Mouse (Mus musculus): Measurements from ENCODE around the gene Kiss1r. TPM values are rescaled to one million over a fixed set of nuclear protein-coding genes. Genes with fewer than 3 reads are reported as not detected.

Gene Kiss1r
- polyA plus RNA-seq, 1 experiment from 2014 or later, result 1.0 TPM

DNA sequence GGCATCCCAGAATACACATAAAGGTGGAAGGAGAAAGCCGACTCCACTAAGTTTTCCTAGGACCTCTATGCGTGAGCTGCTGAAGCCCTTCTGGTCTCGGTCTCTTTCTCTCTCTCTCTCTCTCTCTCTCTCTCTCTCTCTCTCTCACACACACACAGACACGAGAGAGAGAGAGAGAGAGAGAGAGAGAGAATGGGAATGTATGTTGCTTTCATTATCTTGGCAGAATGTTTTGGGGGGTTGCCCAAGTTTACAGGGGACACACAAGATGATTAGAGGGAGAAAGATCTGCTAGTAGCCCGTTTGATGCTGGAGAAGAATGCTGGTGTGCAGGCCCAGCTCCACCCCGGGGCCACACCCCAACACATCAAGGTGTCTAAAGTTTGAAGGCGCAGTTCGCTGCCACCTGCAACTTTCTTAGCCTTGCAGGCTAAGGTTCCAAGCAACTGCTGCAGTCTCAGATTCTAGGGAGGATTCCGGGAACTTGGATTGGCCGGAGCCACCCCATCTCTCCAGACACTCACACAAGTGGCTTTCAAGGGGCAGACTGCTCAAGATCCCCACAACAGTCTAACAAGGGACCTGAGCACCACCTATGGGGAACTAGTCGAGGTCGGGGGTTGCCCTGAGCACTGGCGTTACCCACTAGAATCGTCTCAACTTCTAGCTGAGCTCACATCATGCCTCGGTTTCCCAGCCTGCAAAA lies 9.2 kb downstream of the Kiss1r start:
- H3K4me1 ChIP-seq (replicated peaks; ENCODE audit: control insufficient read depth, insufficient read depth, low read length), result peaks cover 7% of the 10 kb centered on the region
- no peaks in the 10 kb centered on the region for H3K36me3 ChIP-seq (ENCODE audit: control insufficient read depth, insufficient read depth, low read length)
- peak overlapping the region; percentile 83 for H3K4me2 ChIP-seq (ENCODE audit: low read depth, low read length, severe bottlenecking)
- H3K4me3 ChIP-seq (ENCODE audit: low read depth, low read length), result peak overlapping the region; percentile 86
- H3K27ac ChIP-seq (ENCODE audit: low read depth, low read length), result 0 out of 2 replicates have a peak overlapping the region, but pooled peaks have one; percentile 25
- H3K9me3 ChIP-seq (ENCODE audit: control insufficient read depth, low read length), result no peaks in the 10 kb centered on the region
- ATAC-seq (replicated peaks; ENCODE audit: low FRiP score), result no peak
- H3K9ac ChIP-seq (ENCODE audit: low read length), result peak overlapping the region; percentile 83; the same call in 1 of the 2 replicates
- no peak for DNase-seq (ENCODE audit: low spot score)
- peaks cover 27% of the 10 kb centered on the region for H3K27me3 ChIP-seq (ENCODE audit: control insufficient read depth, insufficient read depth, low read length)
- 14% methylated on average over 14 of the region's 15 CpGs for WGBS

DNA sequence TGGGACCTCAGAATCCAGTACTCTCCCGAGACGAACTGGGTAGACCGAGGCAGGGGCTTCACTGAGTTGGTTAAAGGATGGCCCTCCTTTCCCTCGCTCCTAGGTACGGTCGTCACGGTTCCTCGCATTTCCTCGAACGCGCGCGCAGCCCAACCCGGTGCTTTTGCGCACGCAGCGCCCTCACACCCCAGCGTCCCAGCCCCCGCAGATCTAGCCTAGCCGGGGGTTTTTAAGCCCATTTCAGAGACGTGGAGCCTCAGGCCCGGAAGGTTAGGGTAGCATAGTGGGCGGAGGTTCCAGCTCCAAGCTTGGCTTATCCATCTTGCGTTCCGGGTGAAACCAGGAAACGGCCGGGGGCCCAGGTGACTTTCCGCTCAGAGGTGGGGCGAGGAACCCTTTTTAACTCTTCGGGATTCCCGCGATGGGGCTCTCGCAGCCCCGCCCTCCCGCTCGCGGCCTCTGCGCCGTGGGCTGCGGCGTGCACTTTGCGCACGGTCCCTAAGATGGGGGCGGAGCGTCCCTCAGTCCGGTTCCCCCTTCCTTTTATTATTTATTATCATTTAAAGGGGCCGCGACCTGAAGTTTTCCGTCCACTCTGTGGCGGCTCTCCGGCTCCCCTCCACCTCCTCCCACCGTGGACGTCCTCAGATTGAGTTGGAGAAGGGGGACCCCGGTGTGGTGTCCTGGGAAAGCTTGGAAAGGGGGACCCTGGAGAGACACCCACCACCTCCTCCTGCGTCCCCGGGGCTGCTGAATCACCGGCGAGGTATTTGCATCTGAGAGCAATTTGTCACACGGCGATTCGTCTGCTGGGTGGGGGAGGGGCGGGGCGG lies 9.9 kb downstream of the Kiss1r start, which contains the start of gene Arid3a:
TSS of gene Arid3a (plus strand) at position 553 of the 833 bp plus-strand sequence.
- H3K4me2 ChIP-seq (ENCODE audit: low read depth, low read length, severe bottlenecking), result peak within 1 kb of the TSS; percentile 83
- no peaks in the 10 kb centered on the region for H3K9me3 ChIP-seq (ENCODE audit: control insufficient read depth, low read length)
- H3K4me3 ChIP-seq (ENCODE audit: low read depth, low read length), result peak within 1 kb of the TSS; percentile 86
- peak within 1 kb of the TSS; percentile 72 for H3K27ac ChIP-seq (ENCODE audit: low read depth, low read length)
- under 1% methylated on average over 63 of the region's 63 CpGs for WGBS
- H3K27me3 ChIP-seq (ENCODE audit: control insufficient read depth, insufficient read depth, low read length), result peaks cover 19% of the 10 kb centered on the region
- peak; percentile 95 for DNase-seq (ENCODE audit: low spot score)
- H3K4me1 ChIP-seq (replicated peaks; ENCODE audit: control insufficient read depth, insufficient read depth, low read length), result peaks cover 6% of the 10 kb centered on the region
- H3K36me3 ChIP-seq (ENCODE audit: control insufficient read depth, insufficient read depth, low read length), result no peaks in the 10 kb centered on the region
- ATAC-seq (replicated peaks; ENCODE audit: low FRiP score), result peak; percentile 73
- peak within 1 kb of the TSS; percentile 83 for H3K9ac ChIP-seq (ENCODE audit: low read length)

DNA sequence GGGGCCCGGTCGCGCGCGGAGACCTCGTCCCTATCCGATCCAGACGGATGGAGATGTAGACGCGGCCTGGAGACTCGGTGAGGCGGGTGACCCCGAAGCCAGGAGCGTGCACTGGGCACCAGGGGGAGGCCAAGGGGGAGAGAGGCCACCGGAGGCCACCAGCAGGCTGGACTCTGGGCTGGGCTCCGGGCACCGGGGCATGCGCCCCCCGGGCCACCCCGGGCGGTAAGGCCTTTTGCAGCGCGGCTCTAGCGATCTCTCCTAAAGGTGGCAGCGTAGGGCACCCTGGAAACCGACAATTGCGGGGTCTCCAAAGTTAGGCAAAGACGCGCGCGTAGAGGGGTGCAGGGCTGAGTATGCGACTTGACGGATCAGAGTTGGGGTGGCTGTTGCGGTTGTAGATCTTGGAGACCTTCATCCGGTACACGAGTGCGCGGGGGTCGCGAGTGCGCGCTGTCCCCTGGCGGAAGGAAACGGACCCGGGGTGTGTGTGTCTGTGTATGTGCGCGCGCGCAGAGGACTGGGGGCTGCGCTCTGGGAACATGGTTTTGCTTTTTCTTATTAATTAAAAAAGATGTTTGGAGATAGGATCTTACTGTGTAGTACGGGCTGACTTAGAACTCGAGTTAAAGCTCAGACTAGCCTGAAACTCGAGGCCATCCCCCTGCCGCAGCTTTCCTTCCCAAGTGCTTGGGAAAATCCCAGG lies 10.7 kb downstream of the Kiss1r start:
- peak overlapping the region; percentile 72 for H3K27ac ChIP-seq (ENCODE audit: low read depth, low read length)
- H3K9ac ChIP-seq (ENCODE audit: low read length), result peak overlapping the region; percentile 83
- peak; percentile 87 for DNase-seq (ENCODE audit: low spot score)
- H3K27me3 ChIP-seq (ENCODE audit: control insufficient read depth, insufficient read depth, low read length), result peaks cover 11% of the 10 kb centered on the region
- H3K9me3 ChIP-seq (ENCODE audit: control insufficient read depth, low read length), result no peaks in the 10 kb centered on the region
- peak overlapping the region; percentile 86 for H3K4me3 ChIP-seq (ENCODE audit: low read depth, low read length)
- H3K4me2 ChIP-seq (ENCODE audit: low read depth, low read length, severe bottlenecking), result peak overlapping the region; percentile 83
- H3K36me3 ChIP-seq (ENCODE audit: control insufficient read depth, insufficient read depth, low read length), result no peaks in the 10 kb centered on the region
- 0% methylated on average over 53 of the region's 54 CpGs for WGBS
- peak; percentile 61 for ATAC-seq (replicated peaks; ENCODE audit: low FRiP score)
- peaks cover 6% of the 10 kb centered on the region for H3K4me1 ChIP-seq (replicated peaks; ENCODE audit: control insufficient read depth, insufficient read depth, low read length)

DNA sequence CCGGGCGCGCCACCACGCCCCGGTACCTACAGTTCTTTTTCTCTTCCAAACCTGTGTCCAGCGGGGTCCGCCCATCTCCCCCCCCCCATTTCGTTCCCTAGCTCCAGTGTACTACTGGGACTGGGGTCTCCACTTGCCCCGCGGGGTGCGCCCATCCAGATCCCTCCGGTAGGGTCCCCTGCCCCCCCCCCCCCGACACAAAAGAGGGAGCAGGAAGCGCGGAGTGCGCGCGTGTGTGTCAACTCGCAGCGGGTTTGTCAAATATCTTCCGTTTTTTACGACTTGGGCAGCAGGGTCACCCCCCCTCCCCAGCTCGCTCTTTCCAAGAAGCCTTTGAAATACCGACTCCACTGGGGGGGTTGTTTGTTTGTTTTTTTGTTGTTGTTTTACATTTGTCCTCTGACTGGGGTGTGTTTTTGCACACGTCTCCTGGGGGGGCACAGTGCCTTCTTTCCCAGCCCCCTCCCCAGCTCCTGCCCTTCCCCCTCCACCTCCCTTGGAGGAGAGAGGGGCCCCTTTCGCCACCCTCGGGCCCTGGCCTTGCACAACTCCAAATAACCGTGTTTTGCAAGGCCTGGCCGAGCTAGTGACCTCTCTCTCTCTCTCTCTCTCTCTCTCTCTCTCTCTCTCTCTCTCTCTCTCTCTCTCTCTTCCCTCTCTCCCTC lies 11.4 kb downstream of the Kiss1r start:
- peaks cover 4% of the 10 kb centered on the region for H3K27me3 ChIP-seq (ENCODE audit: control insufficient read depth, insufficient read depth, low read length)
- peak; percentile 78 for DNase-seq (ENCODE audit: low spot score)
- peak overlapping the region; percentile 72; the same call in 1 of the 2 replicates for H3K27ac ChIP-seq (ENCODE audit: low read depth, low read length)
- peaks cover 9% of the 10 kb centered on the region for H3K4me1 ChIP-seq (replicated peaks; ENCODE audit: control insufficient read depth, insufficient read depth, low read length)
- no peak for ATAC-seq (replicated peaks; ENCODE audit: low FRiP score)
- peak overlapping the region; percentile 83 for H3K9ac ChIP-seq (ENCODE audit: low read length)
- no peaks in the 10 kb centered on the region for H3K36me3 ChIP-seq (ENCODE audit: control insufficient read depth, insufficient read depth, low read length)
- peak overlapping the region; percentile 86 for H3K4me3 ChIP-seq (ENCODE audit: low read depth, low read length)
- no peaks in the 10 kb centered on the region for H3K9me3 ChIP-seq (ENCODE audit: control insufficient read depth, low read length)
- H3K4me2 ChIP-seq (ENCODE audit: low read depth, low read length, severe bottlenecking), result peak overlapping the region; percentile 83
- WGBS, result under 1% methylated on average over 29 of the region's 29 CpGs

DNA sequence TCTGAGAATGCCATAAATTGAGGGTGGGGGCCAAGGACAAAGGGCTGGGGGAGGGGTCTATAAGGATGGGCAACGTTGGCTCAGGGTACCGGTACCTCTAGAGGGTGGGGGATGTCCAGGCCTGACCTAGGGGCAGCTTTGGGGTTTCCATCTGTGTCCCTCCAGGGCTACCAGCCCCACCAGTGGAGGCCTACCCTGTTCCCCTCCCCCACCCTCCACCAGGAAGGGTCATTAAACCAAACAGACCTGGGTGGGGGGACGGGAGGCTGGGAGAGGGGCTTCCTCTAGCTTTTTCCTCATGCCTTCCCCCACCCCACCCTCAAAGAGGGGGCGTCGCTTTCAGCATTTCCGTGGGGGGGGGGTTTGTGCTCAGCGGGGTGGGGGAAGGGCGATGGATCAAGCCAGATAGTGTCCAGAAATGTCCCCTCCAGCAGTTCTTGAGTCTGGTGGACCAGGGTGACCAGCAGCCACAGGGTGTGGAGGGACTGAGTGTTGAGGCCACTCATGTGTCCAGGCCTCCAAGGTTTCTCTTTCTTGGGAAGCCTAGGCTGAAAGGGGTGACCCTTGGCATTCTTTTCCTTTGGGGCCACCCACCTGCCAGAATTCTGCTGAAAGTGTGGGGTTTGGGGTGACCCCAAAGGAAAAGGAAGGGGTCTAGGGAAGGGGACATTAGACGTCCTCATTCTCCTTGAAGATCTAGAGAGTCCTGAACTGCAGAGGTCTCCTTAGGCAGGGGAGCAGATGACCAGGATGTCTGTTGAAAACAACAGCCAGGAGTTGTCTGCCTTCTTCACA lies 12.3 kb downstream of the Kiss1r start:
- Histone ChIP-seq H3K4me3 (ENCODE audit: low read depth, low read length) (peak overlapping the region; percentile 86), H3K27ac (ENCODE audit: low read depth, low read length) (peak overlapping the region; percentile 59; the same call in 1 of the 2 replicates), H3K4me2 (ENCODE audit: low read depth, low read length, severe bottlenecking) (peak overlapping the region; percentile 83), H3K9ac (ENCODE audit: low read length) (peak overlapping the region; percentile 49), H3K4me1 (replicated peaks; ENCODE audit: control insufficient read depth, insufficient read depth, low read length) (peaks cover 9% of the 10 kb centered on the region), H3K27me3 (ENCODE audit: control insufficient read depth, insufficient read depth, low read length) (no peaks in the 10 kb centered on the region; the same call in 1 of the 2 replicates), H3K9me3 (ENCODE audit: control insufficient read depth, low read length) (no peaks in the 10 kb centered on the region), H3K36me3 (ENCODE audit: control insufficient read depth, insufficient read depth, low read length) (no peaks in the 10 kb centered on the region)
- WGBS, result 19% methylated on average over 9 of the region's 9 CpGs
- ATAC-seq (replicated peaks; ENCODE audit: low FRiP score) (0 out of 2 replicates have a peak, but pooled peaks have one; percentile 10), DNase-seq (ENCODE audit: low spot score) (no peak)

DNA sequence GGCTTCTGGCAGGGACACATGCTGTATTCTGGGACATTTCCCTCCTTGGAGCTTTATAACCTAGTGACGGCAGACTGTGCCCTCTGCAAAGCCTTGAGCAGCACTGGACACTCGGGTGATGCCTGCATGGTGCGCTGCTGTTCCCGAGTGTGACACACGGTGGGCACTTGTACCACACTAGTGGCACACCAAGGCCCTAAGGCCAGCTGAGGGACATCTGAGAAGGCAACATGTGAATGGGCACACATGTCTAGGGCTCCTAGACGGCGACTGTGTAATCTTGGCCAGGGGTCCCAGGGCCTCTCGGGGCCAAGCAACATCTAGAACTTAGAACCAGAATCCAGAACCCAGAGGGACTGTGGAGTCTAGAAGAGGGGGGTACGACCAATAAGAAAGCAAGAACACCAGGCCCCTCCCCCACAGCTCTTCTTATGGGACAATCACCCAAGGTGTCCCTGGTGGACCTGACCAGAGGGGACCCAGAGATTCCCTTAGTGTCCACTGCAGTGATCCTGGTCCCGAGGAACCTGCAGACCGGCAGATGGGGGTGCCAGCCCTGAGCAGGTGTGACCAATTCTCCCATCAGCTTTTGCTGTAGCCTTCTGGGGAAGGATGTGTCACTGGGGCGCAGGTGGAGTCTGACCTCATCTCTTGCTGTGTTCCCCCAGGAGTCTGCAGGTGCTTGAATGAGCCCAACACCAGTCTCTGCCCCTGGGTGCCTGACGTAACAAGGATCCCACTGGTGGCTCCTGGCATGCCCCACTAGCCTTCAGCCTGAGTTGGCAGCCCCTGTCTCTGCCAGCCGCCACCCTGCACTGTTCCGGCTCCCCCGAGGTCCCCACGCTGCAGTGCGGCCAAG lies 13.4 kb downstream of the Kiss1r start:
- Histone ChIP-seq H3K4me2 (ENCODE audit: low read depth, low read length, severe bottlenecking) (no peak overlapping the region), H3K9ac (ENCODE audit: low read length) (no peak overlapping the region), H3K4me3 (ENCODE audit: low read depth, low read length) (no peak overlapping the region), H3K4me1 (replicated peaks; ENCODE audit: control insufficient read depth, insufficient read depth, low read length) (peaks cover 9% of the 10 kb centered on the region), H3K9me3 (ENCODE audit: control insufficient read depth, low read length) (no peaks in the 10 kb centered on the region), H3K27me3 (ENCODE audit: control insufficient read depth, insufficient read depth, low read length) (no peaks in the 10 kb centered on the region), H3K36me3 (ENCODE audit: control insufficient read depth, insufficient read depth, low read length) (no peaks in the 10 kb centered on the region), H3K27ac (ENCODE audit: low read depth, low read length) (no peak overlapping the region)
- 91% methylated on average over 18 of the region's 18 CpGs for WGBS
- ATAC-seq (replicated peaks; ENCODE audit: low FRiP score), result no peak
- DNase-seq (ENCODE audit: low spot score), result no peak

DNA sequence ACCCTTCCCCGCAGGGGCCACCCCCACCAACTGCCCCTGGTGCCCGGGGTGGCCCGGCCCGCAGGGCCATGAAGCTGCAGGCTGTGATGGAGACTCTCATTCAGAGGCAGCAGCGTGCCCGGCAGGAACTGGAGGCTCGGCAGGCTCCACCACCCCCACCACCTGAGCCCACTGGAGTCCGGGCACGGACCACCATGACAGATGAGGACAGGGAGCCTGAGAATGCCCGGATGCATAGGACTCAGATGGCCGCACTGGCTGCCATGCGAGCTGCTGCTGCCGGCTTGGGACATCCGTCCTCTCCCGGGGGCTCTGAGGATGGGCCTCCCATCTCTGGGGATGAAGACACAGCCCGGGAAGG lies 14.0 kb downstream of the Kiss1r start:
- no peak for DNase-seq (ENCODE audit: low spot score)
- Histone ChIP-seq H3K36me3 (ENCODE audit: control insufficient read depth, insufficient read depth, low read length) (no peaks in the 10 kb centered on the region), H3K4me3 (ENCODE audit: low read depth, low read length) (no peak overlapping the region), H3K27ac (ENCODE audit: low read depth, low read length) (no peak overlapping the region), H3K9ac (ENCODE audit: low read length) (no peak overlapping the region), H3K27me3 (ENCODE audit: control insufficient read depth, insufficient read depth, low read length) (no peaks in the 10 kb centered on the region), H3K9me3 (ENCODE audit: control insufficient read depth, low read length) (no peaks in the 10 kb centered on the region), H3K4me1 (replicated peaks; ENCODE audit: control insufficient read depth, insufficient read depth, low read length) (peaks cover 9% of the 10 kb centered on the region), H3K4me2 (ENCODE audit: low read depth, low read length, severe bottlenecking) (no peak overlapping the region)
- ATAC-seq (replicated peaks; ENCODE audit: low FRiP score), result no peak
- WGBS, result 94% methylated on average over 16 of the region's 16 CpGs
